Mouse (Mus musculus) myocyte (in vitro differentiated cells): ENCODE measurements at regions not wholly inside any gene's neighbourhood (a gene's known extent, or its start where the extent isn't known, plus 50 kb on each side); places are given as distances from the start of the nearest gene placed in this dataset.

Experiments
- H3K27me3 ChIP-seq: one replicate; pipeline ENCODE4 v1.6.1; 2011; ENCODE audit not compliant: control insufficient read depth, insufficient read depth, insufficient read length
- H3K36me3 ChIP-seq: one replicate; pipeline ENCODE4 v1.6.1; 2011; ENCODE audit not compliant: control insufficient read depth, insufficient read depth
- H3K4me2 ChIP-seq: one replicate; pipeline ENCODE4 v1.6.1; 2011; ENCODE audit warnings: low read depth, control low read depth
- H3K4me3 ChIP-seq: one replicate; pipeline ENCODE4 v1.5.1; 2011; ENCODE audit warnings: mild to moderate bottlenecking, control low read depth, moderate library complexity
- H3K79me2 ChIP-seq: one replicate; pipeline ENCODE4 v1.6.1; 2011; ENCODE audit not compliant: control insufficient read depth, insufficient read depth
- H3ac ChIP-seq: one replicate; pipeline ENCODE4 v1.6.1; 2011; ENCODE audit not compliant: control insufficient read depth, insufficient read length
- CEBPB ChIP-seq: IDR thresholded peaks from 2 replicates; pipeline ENCODE4 v1.6.1; 2011; ENCODE audit warnings: mild to moderate bottlenecking, moderate library complexity; ENCODE audit not compliant: poor library complexity, insufficient read depth, severe bottlenecking
- E2F4 ChIP-seq: IDR thresholded peaks from one replicate; pipeline ENCODE4 v1.6.1; 2011; ENCODE audit warnings: mild to moderate bottlenecking, control low read depth, moderate library complexity; ENCODE audit not compliant: insufficient read depth
- MAX ChIP-seq: IDR thresholded peaks from one replicate; pipeline ENCODE4 v1.6.1; 2011; ENCODE audit warnings: low read depth, mild to moderate bottlenecking, control low read depth
- MYOD1 ChIP-seq, 3 experiments: IDR thresholded peaks; one replicate each; pipeline ENCODE4 v1.6.1; 2011; ENCODE audit warnings: control low read depth in 2 of 3, low read depth in 2 of 3, mild to moderate bottlenecking in 2 of 3, moderate library complexity in 1 of 3; ENCODE audit not compliant: insufficient read length in 2 of 3, control insufficient read depth in 1 of 3
- MYOG ChIP-seq, 3 experiments: IDR thresholded peaks; one replicate each; pipeline ENCODE4 v1.6.1; 2011; ENCODE audit warnings: control low read depth in 2 of 3, low read depth in 2 of 3, mild to moderate bottlenecking in 2 of 3; ENCODE audit not compliant: insufficient read length in 2 of 3, control insufficient read depth in 1 of 3, insufficient read depth in 1 of 3
- POLR2A ChIP-seq: IDR thresholded peaks from one replicate; pipeline ENCODE4 v1.6.1; 2011; ENCODE audit warnings: low read depth, mild to moderate bottlenecking, control low read depth, moderate library complexity; ENCODE audit not compliant: insufficient read length
- POLR2AphosphoS2 ChIP-seq: IDR thresholded peaks from one replicate; pipeline ENCODE4 v1.6.1; 2011; ENCODE audit warnings: low read depth, control low read depth; ENCODE audit not compliant: insufficient read length
- REST ChIP-seq: IDR thresholded peaks from one replicate; pipeline ENCODE4 v1.6.1; 2011; ENCODE audit warnings: mild to moderate bottlenecking, control low read depth, moderate library complexity; ENCODE audit not compliant: insufficient read depth, insufficient read length
- SRF ChIP-seq: IDR thresholded peaks from one replicate; pipeline ENCODE4 v1.6.1; 2011; ENCODE audit warnings: low read depth; ENCODE audit not compliant: control insufficient read depth, insufficient read length
- TCF12 ChIP-seq: IDR thresholded peaks from one replicate; pipeline ENCODE4 v1.6.1; 2011; ENCODE audit warnings: mild to moderate bottlenecking, control low read depth; ENCODE audit not compliant: poor library complexity, insufficient read depth, severe bottlenecking
- TCF3 ChIP-seq: IDR thresholded peaks from one replicate; pipeline ENCODE4 v1.6.1; 2011; ENCODE audit warnings: low read depth, control low read depth; ENCODE audit not compliant: insufficient read length
- USF1 ChIP-seq: IDR thresholded peaks from one replicate; pipeline ENCODE4 v1.6.1; 2011; ENCODE audit warnings: low read depth, mild to moderate bottlenecking, control low read depth, moderate library complexity

DNA sequence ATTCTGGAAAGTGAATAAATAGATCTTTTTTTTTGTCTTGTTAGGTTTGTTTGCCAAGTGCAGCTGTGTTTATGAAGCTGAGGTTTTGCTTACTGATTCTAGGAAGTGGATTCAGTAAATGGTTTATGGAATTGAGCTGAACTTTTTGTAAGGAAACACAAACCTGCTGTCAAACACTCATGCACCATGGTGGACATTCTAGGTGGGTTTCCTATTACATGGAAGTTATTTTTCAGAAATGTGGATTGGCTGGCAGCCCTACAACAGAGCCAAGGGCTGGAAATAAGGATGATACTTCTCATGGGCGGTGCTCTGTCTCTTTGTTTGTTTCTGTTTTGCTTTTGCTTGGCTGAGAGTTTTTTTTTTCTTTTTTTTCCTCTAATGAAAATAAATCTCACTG, 508.5 kb upstream of the Kif2a start:
- Histone ChIP-seq H3K36me3 (no peaks in the 10 kb centered on the region), H3K4me3 (no peak overlapping the region), H3K4me2 (no peak overlapping the region), H3K27me3 (no peaks in the 10 kb centered on the region), H3K79me2 (no peaks in the 10 kb centered on the region), H3ac (no peak overlapping the region)
- no peak for TF ChIP-seq REST
- TF ChIP-seq E2F4: no peak
- no peak for TF ChIP-seq MAX
- no peak for TF ChIP-seq MYOD1 (IDR thresholded peaks at IDR 0.05; ENCODE audit: control insufficient read depth in 1 of 3, insufficient read length in 2 of 3, low read depth in 2 of 3)
- TF ChIP-seq CEBPB: no peak
- no peak for TF ChIP-seq TCF3
- no peak for TF ChIP-seq POLR2AphosphoS2
- no peak for TF ChIP-seq TCF12
- no peak for TF ChIP-seq MYOG (IDR thresholded peaks at IDR 0.05; ENCODE audit: control insufficient read depth in 1 of 3, insufficient read depth in 1 of 3, insufficient read length in 2 of 3, low read depth in 2 of 3)
- TF ChIP-seq SRF: no peak
- no peak for TF ChIP-seq POLR2A
- TF ChIP-seq USF1: no peak

DNA sequence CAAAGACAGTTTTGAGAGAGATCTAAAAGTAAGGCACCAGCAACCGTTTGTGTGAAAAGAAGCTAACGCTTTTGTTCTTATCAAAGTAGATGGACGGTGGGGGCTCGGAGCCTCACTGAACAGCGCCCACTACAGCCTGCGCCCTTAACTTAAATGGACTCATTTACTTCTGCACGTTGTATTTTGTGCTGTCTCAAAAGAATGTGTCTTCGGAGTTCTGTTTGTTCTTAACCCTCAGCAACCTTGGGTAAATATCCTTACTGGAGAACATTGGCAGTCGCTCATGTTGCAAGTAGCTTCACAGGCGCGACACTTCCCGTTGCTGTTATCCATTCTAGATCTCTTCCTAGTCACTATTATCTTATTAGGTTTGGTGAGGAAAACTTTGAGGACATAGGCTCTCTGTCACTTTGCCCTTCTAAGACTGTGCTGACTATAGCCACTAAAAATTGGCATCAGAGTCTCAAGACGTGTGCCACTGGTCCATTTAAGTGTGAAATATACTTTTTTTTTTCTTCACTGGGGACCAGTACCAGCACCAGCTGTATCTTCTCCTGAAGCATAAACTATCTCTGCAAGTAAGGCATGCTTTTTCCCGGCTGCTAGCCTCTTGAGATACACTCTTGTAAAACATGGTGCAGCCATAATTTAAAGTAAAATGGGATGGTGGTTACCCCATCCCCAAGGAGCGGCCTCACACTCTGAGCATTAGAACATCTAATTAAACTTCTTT, 507.0 kb upstream of the Kif2a start:
- TF ChIP-seq POLR2A (no peak), E2F4 (no peak), TCF3 (no peak), MYOD1 (IDR thresholded peaks at IDR 0.05; ENCODE audit: control insufficient read depth in 1 of 3, insufficient read length in 2 of 3, low read depth in 2 of 3) (no peak), POLR2AphosphoS2 (no peak), CEBPB (no peak), MYOG (IDR thresholded peaks at IDR 0.05; ENCODE audit: control insufficient read depth in 1 of 3, insufficient read depth in 1 of 3, insufficient read length in 2 of 3, low read depth in 2 of 3) (no peak), USF1 (no peak)
- Histone ChIP-seq H3K4me2 (no peak overlapping the region), H3ac (no peak overlapping the region), H3K79me2 (no peaks in the 10 kb centered on the region), H3K27me3 (no peaks in the 10 kb centered on the region), H3K36me3 (no peaks in the 10 kb centered on the region), H3K4me3 (no peak overlapping the region)

DNA sequence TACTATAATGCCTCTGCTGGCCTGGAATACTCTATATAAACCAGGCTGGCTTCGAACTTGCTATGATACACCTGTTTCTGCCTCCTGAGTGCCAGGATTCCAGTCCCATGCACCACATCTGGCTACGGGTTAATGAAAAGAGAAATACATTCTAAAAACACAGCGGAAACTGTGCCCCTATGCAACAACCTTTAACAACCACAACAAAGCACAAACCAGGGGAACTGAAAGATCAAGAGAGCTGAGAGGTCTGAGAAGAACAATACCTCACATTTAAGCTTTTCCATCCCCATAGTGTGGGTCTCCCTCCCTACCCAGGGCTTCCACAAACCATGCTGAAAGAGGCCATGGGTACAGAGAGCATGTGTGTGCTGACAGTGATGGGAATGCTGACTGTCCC, 501.0 kb upstream of the Kif2a start:
- Histone ChIP-seq H3K4me2 (no peak overlapping the region), H3K79me2 (no peaks in the 10 kb centered on the region), H3ac (no peak overlapping the region), H3K4me3 (no peak overlapping the region), H3K36me3 (no peaks in the 10 kb centered on the region), H3K27me3 (no peaks in the 10 kb centered on the region)
- no peak for TF ChIP-seq MYOD1 (IDR thresholded peaks at IDR 0.05; ENCODE audit: control insufficient read depth in 1 of 3, insufficient read length in 2 of 3, low read depth in 2 of 3)

DNA sequence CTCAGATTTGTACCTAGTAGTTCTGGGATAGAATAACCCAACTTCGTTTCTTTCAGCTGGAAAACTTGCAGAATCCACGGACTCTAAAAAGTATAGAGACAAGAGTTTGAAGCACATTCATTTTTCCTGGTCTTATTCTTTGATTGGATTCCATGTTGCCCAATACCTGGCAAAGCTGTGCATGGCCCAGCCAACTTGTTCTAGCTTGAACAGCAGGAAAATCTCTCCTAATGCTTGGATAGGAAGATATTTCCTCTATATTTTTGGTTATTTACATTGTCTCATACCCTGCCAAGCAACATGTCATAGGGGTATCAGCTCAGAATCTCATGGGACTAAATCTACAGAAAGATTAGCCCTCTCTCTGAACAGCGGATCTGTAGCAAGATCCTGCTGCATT, 492.3 kb upstream of the Kif2a start:
- Histone ChIP-seq H3K79me2 (no peaks in the 10 kb centered on the region), H3ac (no peak overlapping the region), H3K4me2 (no peak overlapping the region), H3K36me3 (no peaks in the 10 kb centered on the region), H3K4me3 (no peak overlapping the region), H3K27me3 (no peaks in the 10 kb centered on the region)
- TF ChIP-seq CEBPB: no peak

- Histone ChIP-seq H3K79me2 (no peaks in the 10 kb centered on the region), H3K27me3 (no peaks in the 10 kb centered on the region), H3ac (no peak overlapping the region), H3K4me3 (no peak overlapping the region), H3K4me2 (no peak overlapping the region), H3K36me3 (no peaks in the 10 kb centered on the region)
- no peak for TF ChIP-seq CEBPB
- no peak for TF ChIP-seq E2F4
- no peak for TF ChIP-seq POLR2AphosphoS2
- TF ChIP-seq TCF12: no peak
- TF ChIP-seq POLR2A: no peak
- no peak for TF ChIP-seq TCF3
- no peak for TF ChIP-seq MYOG (IDR thresholded peaks at IDR 0.05; ENCODE audit: control insufficient read depth in 1 of 3, insufficient read depth in 1 of 3, insufficient read length in 2 of 3, low read depth in 2 of 3)
- TF ChIP-seq MAX: no peak
- no peak for TF ChIP-seq MYOD1 (IDR thresholded peaks at IDR 0.05; ENCODE audit: control insufficient read depth in 1 of 3, insufficient read length in 2 of 3, low read depth in 2 of 3)
Measured at GRCm38 (mm10) chr13:107513274-107514146, 491.6 kb upstream of the Kif2a start.
